Mouse (Mus musculus) ES-E14 (cell line): ENCODE measurements at regions not wholly inside any gene's neighbourhood (a gene's known extent, or its start where the extent isn't known, plus 50 kb on each side); places are given as distances from the start of the nearest gene placed in this dataset.

Experiments
- DNase-seq: peaks from one replicate; pipeline ENCODE4 v3.0.0-alpha.2; 2013; ENCODE audit warnings: low read depth, low spot score
- H3K27ac ChIP-seq: 2 replicates; pipeline ENCODE4 v1.5.1; 2012; ENCODE audit warnings: low read depth, mild to moderate bottlenecking, low read length, moderate library complexity, mixed read lengths; ENCODE audit not compliant: poor library complexity, insufficient read depth, severe bottlenecking
- H3K36me3 ChIP-seq: 2 replicates; pipeline ENCODE4 v1.6.1; 2012; ENCODE audit warnings: mild to moderate bottlenecking, low read length, moderate library complexity, mixed read lengths; ENCODE audit not compliant: control insufficient read depth, poor library complexity, insufficient read depth, severe bottlenecking
- H3K4me1 ChIP-seq, 2 experiments: fragments of 150-350 bp in 1 of 2; sonication (generic) in 1 of 2; 2 replicates each; pipeline ENCODE4 v1.6.1; 2012; ENCODE audit warnings: low read length in 2 of 2, mild to moderate bottlenecking in 1 of 2, mixed read lengths in 1 of 2; ENCODE audit not compliant: control insufficient read depth in 2 of 2, insufficient read depth in 2 of 2, poor library complexity in 1 of 2
- H3K4me3 ChIP-seq, 2 experiments: fragments of 150-350 bp in 1 of 2; sonication (generic) in 1 of 2; 2 replicates each; pipeline ENCODE4 v1.5.1; 2012; ENCODE audit warnings: low read length in 2 of 2, low read depth in 1 of 2, mild to moderate bottlenecking in 1 of 2, mixed read lengths in 1 of 2; ENCODE audit not compliant: insufficient read depth in 1 of 2, poor library complexity in 1 of 2, severe bottlenecking in 1 of 2
- H3K9ac ChIP-seq: 2 replicates; pipeline ENCODE4 v1.6.1; 2012; ENCODE audit warnings: low read depth, mild to moderate bottlenecking, low read length, mixed read lengths; ENCODE audit not compliant: poor library complexity, insufficient read depth, severe bottlenecking
- H3K9me3 ChIP-seq: fragments of 150-350 bp; sonication (generic); 2 replicates; pipeline ENCODE4 v1.6.1; 2012; ENCODE audit warnings: low read depth, mild to moderate bottlenecking, low read length; ENCODE audit not compliant: control insufficient read depth, insufficient read depth
- CHD2 ChIP-seq: IDR thresholded peaks from 2 replicates; pipeline ENCODE4 v1.6.1; 2014; ENCODE audit warnings: mild to moderate bottlenecking, low read depth, low read length, inconsistent platforms
- HCFC1 ChIP-seq: IDR thresholded peaks from 2 replicates; pipeline ENCODE4 v1.6.1; 2012; ENCODE audit warnings: low read length, inconsistent platforms, borderline replicate concordance; ENCODE audit not compliant: insufficient read depth
- MAFK ChIP-seq: IDR thresholded peaks from 2 replicates; pipeline ENCODE4 v1.6.1; 2014; ENCODE audit warnings: mild to moderate bottlenecking, low read depth, low read length, inconsistent platforms; ENCODE audit not compliant: insufficient read depth
- ZC3H11A ChIP-seq: IDR thresholded peaks from 2 replicates; pipeline ENCODE4 v1.6.1; 2012; ENCODE audit warnings: low read depth, mild to moderate bottlenecking, inconsistent platforms, low read length, borderline replicate concordance
- ZNF384 ChIP-seq: IDR thresholded peaks from 2 replicates; pipeline ENCODE4 v1.6.1; 2012; ENCODE audit warnings: low read depth, low read length, inconsistent platforms
- in situ Hi-C, 2 experiments: fragments of 600-800 bp; cut with MboI; formaldehyde crosslinking; loops; one replicate each; pipeline ENCODE4 v1.15.1; 2025; ENCODE audit warnings: low sequenced_read_pairs in 2 of 2, inconsistent platforms in 1 of 2; ENCODE audit not compliant: unreplicated experiment in 2 of 2

DNA sequence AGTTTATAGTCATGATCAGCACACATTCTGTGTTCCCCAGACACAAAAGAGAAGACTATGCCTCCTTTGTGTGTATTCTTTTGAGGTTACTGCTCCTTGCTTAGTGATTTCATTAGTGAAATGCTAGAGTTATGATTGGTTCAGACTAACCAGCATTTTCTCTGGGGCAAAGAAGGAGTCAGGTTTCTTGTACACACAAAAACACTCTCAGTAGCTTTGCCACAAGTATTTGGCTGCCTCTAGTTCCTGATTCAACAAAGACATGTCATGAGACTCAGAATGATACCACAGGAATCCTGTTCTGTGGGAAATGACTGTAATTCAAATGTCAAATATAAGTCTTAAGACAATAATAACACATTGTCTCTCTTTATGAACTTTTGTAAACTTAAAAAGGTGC lies 86.9 kb downstream of the Alx1 start:
- DNase-seq: no peak
- Histone ChIP-seq H3K9ac (no peak overlapping the region), H3K9me3 (no peaks in the 10 kb centered on the region), H3K27ac (no peak overlapping the region), H3K4me3 (no peak overlapping the region), H3K36me3 (no peaks in the 10 kb centered on the region), H3K4me1 (no peaks in the 10 kb centered on the region)
- in situ Hi-C loops: no loop called here
- TF ChIP-seq MAFK (no peak), ZNF384 (no peak), HCFC1 (no peak), CHD2 (no peak), ZC3H11A (no peak)

DNA sequence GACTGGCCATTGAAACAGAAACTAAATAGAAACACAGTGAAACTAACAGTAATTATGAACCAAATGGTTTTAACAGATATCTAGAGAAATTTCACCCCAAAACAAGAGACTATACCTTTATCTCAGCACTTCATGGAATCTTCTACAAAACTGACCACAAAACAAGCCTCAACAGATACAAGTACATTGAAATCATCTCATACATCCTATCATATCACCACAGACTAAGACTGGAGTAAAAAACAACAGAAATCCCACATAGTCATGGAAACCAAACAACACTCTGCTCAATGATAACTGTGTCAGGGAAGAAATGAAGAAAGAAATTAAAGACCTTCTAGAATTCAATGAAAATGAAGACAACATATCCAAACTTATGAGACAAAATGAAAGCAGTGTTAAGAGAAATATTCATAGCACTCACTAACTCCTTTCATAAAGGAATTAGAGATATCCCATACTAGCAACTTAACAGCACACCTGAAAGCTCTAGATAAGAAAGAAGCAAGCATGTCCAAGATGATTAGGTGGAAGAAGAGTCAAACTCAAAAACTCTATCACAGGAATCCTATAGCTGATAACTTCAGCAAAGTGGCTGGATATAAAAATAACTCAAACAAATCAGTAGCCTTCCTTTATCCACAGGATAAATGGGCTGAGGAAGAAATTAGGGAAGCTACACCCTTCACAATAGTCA lies 89.0 kb downstream of the Alx1 start:
- H3K4me1 ChIP-seq: no peaks in the 10 kb centered on the region
- H3K27ac ChIP-seq: no peak overlapping the region

DNA sequence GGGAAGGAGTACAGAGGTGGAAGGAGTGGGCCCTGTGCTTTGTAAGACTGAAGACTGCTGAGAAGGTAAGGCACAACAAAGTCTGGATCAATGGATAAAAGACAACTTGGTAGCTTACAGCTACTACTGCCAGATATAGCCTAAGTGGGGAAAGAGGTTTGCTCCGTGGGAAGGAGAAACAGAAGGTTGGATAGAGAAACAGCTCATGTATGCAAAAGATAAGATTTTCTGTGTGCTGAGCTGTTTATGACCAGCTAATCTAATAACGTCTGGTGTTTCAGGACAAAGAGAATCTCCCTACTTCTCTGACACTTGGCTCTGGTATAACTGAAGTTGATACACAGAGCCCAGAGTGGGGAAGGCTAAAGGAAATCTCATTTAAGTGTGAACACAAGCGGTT lies 98.6 kb downstream of the Alx1 start:
- DNase-seq: no peak
- no peaks in the 10 kb centered on the region for H3K4me1 ChIP-seq
- no peaks in the 10 kb centered on the region for H3K9me3 ChIP-seq
- H3K36me3 ChIP-seq: no peaks in the 10 kb centered on the region
- in situ Hi-C loops: no loop called here
- no peak overlapping the region for H3K4me3 ChIP-seq
- no peak overlapping the region for H3K27ac ChIP-seq
- TF ChIP-seq CHD2 (no peak), MAFK (no peak), HCFC1 (no peak)
- H3K9ac ChIP-seq: no peak overlapping the region

More for the DNA sequence above, 89.0 kb downstream of the Alx1 start:
- Histone ChIP-seq H3K4me3 (no peak overlapping the region), H3K36me3 (no peaks in the 10 kb centered on the region), H3K9me3 (no peaks in the 10 kb centered on the region), H3K9ac (no peak overlapping the region)
- in situ Hi-C loops: no loop called here
- no peak for DNase-seq
- TF ChIP-seq CHD2 (no peak), ZC3H11A (no peak), HCFC1 (no peak), MAFK (no peak), ZNF384 (no peak)

DNA sequence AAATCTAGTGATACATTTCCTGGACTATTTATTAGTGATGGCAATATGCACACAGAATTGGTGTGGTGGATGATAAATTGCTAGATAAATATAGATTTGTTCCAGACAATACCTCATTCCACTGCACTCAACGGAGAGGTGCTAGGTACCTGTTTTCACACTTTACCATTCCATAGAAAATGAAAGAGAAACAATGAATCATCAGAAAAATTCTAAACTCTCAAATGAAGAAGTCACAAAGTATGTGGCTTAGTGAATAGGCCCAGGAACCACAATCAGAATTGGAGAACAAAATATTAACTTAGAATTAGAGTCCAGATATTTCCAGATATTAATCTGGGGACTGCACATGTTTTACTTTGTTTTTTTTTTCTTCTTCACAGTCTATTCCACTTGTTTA lies 101.4 kb downstream of the Alx1 start:
- TF ChIP-seq ZC3H11A (no peak), ZNF384 (no peak), CHD2 (no peak), MAFK (no peak)
- in situ Hi-C loops: no loop called here
- Histone ChIP-seq H3K36me3 (no peaks in the 10 kb centered on the region), H3K4me1 (no peaks in the 10 kb centered on the region), H3K27ac (no peak overlapping the region), H3K4me3 (no peak overlapping the region), H3K9me3 (no peaks in the 10 kb centered on the region), H3K9ac (no peak overlapping the region)
- DNase-seq: no peak

DNA sequence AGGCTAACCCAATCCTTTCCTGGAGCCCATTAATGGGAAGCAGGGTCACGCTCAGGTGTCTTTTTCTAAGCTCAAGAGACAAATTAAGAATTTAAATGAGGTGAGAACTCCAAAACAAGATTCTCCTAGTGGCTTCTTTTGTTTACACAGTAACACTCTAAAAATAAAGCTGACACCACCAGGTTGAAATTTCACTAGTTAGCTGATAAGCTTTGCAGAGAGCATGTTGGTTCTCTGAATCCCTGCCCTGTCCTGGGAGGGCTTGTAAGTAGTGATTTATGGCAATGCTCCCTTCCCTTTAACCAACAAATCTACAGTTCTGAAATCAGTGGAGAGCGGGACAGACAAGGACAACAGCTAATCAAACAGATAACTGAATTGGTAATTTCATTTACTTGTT lies 132.6 kb downstream of the Alx1 start:
- no peaks in the 10 kb centered on the region for H3K36me3 ChIP-seq
- H3K9me3 ChIP-seq: no peaks in the 10 kb centered on the region
- in situ Hi-C loops: no loop called here
- DNase-seq: no peak
- no peak overlapping the region for H3K4me3 ChIP-seq
- H3K27ac ChIP-seq: no peak overlapping the region
- H3K9ac ChIP-seq: no peak overlapping the region
- H3K4me1 ChIP-seq: no peaks in the 10 kb centered on the region
- TF ChIP-seq MAFK (no peak), CHD2 (no peak), ZNF384 (no peak), ZC3H11A (no peak), HCFC1 (no peak)
